Mouse (Mus musculus) bone marrow, adult 2 months (tissue): Measurements from ENCODE around the gene Sv2c.

ENCODE experiments used
- CTCF ChIP-seq: fragments of 200-500 bp; IDR thresholded peaks from 2 replicates; pipeline ENCODE4 v1.5.1; 2011; ENCODE audit warnings: low read length, control low read depth; ENCODE audit not compliant: control insufficient read depth, insufficient read depth
- POLR2A ChIP-seq: fragments of 200-500 bp; IDR thresholded peaks from 2 replicates; pipeline ENCODE4 v1.6.1; 2011; ENCODE audit warnings: low read depth, mild to moderate bottlenecking, control low read depth, low read length, borderline replicate concordance; ENCODE audit not compliant: control insufficient read depth

- TF ChIP-seq POLR2A: no peak
- TF ChIP-seq CTCF: no peak
Measured at GRCm38 (mm10) chr13:95988181-95988580, 144.2 kb downstream of the Sv2c start.
